Mouse (Mus musculus) monocyte, adult 5-6 weeks (primary cell): ENCODE results near the gene Myo3b. TPM values are rescaled to one million over a fixed set of nuclear protein-coding genes. Genes with fewer than 3 reads are reported as not detected.

Experiments
- total RNA-seq: library from RNA; stranded (forward); fragments of 200-1000, 200-491, 200-594 nt; gene quantifications from 3 replicates; pipeline ENCODE4 v1.2.3, GENCODE M21; 2017

Gene Myo3b
- total RNA-seq, 1 experiment from 2014 or later = 0.10 TPM

Other genes with a start within 250 kb of the Myo3b start
- gene Ccdc173, start 249.6 kb upstream of the Myo3b start, total RNA-seq = 0.29 to 1.6 TPM in 2 of 3 replicates, not detected in the other
- gene Phospho2, start 249.5 kb upstream of the Myo3b start, total RNA-seq = 37.0 to 42.6 TPM (median 39.9 TPM) in 3 replicates
- gene Klhl23, start 217.2 kb upstream of the Myo3b start, total RNA-seq = 0.58 to 0.75 TPM in 2 of 3 replicates, not detected in the other
- gene Ssb, start 177.6 kb upstream of the Myo3b start, total RNA-seq = 366 to 443 TPM (median 393 TPM) in 3 replicates
- 11.0 to 31.6 TPM (median 23.8 TPM) in 3 replicates for gene Mettl5, start 153.5 kb upstream of the Myo3b start, total RNA-seq
- gene Ubr3, start 141.9 kb upstream of the Myo3b start, total RNA-seq = 45.1 to 118 TPM (median 111 TPM) in 3 replicates